Mouse (Mus musculus) olfactory bulb, adult 2 months (tissue): Measurements from ENCODE around the gene Nemp2.

Experiments
- CTCF ChIP-seq: fragments of 200-500 bp; IDR thresholded peaks from 2 replicates; pipeline ENCODE4 v1.5.1; 2012; ENCODE audit warnings: low read depth, mild to moderate bottlenecking, low read length, moderate library complexity; ENCODE audit not compliant: insufficient read depth
- POLR2A ChIP-seq: fragments of 200-500 bp; IDR thresholded peaks from 2 replicates; pipeline ENCODE4 v1.6.1; 2012; ENCODE audit warnings: mild to moderate bottlenecking, low read depth, low read length, moderate library complexity; ENCODE audit not compliant: insufficient read depth

DNA sequence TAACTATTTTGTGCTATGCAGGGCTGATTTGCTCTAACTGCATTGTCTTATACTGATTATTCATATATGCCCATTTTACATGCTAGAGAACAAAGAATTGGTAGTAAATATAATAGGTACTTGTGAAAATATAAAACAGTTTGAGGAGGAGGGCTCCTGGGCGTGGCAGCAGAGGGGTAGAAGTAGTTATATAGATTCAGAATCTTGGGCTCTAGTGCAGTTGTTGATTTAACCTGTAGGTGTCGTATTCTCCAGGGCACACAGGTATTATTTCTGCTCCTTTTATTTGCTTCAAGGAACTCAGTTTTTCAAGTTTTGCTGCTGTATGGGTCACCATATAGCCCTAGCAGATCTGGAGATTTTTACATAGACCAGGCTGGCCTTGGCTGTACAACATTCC, 1.1 kb downstream of the Nemp2 start:
- no peak for TF ChIP-seq CTCF
- no peak for TF ChIP-seq POLR2A
